Mouse (Mus musculus) cerebellum, postnatal 10 days (tissue): Measurements from ENCODE around the gene Cbfb.
A peak's percentile ranks its signal among the peaks of the same experiment; 100 is the strongest.

Experiments
- DNase-seq, 2 experiments: peaks; one replicate each; pipeline ENCODE4 v3.0.0; 2021; ENCODE audit warnings: mixed read lengths in 2 of 2

Gene Cbfb

DNA sequence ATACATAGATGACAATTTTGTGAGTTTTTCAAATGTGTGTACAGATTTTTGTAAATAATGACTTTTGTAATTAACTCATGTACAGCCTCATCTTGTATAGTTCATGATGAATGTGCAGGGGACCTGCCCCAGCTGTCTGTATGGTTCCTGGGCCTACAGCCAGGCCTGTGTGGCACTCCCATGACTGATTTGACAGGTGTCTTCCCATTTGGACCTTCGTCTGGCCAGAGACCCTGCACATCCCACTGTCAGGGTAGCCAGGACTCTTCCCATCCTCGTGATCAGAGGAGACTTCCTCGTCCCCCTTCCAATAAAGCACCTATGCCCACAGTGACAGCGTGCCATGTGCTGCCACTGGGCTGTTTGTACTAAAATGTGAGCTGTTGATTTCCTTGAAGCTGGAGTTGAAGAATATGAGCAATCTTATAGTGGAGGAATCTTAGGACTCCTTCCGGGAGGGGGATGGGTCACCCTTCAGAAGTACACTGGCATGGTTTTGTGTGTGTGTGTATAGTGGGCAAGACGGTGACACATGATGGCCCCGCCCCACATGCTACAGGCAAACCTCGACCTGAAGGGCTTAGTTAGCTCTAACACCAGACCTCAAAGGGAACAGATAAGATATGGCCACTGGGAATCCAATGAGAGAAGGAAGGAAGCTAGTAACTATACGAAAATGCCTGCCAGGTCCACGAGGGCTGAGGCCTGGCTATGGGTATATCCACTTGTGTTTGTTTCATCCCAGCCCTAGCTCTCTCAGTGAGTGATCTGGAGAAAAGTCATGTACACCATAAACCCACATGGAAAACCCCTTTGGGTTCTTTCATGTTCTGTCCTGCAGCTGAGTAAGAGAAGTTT, 82.4 kb downstream of the Cbfb start:
- no peak for DNase-seq

DNA sequence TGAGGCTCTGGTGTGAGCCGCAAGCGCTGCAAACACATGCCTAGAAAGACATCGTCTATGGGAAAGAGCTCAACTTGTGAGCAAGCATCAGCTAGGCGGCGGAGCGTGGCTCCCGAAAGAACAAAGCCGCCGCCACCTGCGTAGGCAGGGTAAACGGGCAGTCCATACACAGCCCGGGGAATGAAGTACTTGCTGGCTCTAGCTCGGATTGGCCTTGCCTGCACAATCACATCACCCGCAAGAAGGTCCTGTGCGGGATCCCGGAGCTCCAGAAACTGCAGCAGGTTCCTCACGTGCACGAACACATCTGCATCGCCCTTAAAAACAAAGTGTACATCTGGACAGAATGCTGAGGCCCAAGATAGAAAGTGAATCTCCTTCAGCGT, 83.3 kb downstream of the Cbfb start:
- peak in 1 of 2 experiments; percentile 39 for DNase-seq

DNA sequence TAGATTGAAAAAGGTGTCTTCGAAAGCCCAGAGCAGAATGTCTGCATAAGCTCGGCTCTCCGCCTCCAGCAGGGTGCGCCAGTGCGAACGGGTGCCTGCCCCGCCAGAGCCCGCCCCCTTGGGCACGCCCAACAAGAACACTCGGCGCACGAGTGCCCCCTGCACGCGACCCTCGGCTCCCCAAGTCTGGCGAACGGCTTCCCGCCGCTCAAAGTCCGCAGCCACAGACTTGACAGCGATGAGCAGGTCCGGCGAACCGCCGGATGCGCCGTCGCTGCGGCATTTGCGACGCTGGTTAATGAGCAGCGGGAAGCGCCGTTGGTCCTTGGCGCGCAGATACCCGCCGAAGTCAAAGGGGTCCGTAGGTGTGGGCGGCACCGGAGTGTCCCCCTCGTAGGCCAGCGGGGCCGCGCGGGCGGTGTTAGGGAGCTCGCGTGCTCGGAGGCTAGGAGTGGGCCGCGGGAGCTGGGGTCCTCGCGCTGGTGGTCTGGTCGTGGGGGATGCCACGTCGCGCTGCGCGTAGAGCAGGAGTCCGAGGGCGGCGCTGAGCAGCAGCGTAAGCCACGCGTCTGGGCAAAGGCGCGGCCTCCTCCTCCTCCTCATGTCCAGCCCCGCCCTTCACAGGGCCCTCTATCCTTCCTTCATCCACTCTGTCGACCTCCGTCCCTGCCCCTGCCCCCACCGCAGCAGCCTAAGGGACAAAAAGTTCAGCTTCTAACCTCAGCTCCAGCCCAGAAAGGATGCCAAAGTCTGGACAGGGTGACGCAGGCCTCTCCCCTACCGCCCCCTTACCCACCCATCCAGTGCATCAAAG, 83.9 kb downstream of the Cbfb start:
- DNase-seq = peak; percentile 96 to 97

DNA sequence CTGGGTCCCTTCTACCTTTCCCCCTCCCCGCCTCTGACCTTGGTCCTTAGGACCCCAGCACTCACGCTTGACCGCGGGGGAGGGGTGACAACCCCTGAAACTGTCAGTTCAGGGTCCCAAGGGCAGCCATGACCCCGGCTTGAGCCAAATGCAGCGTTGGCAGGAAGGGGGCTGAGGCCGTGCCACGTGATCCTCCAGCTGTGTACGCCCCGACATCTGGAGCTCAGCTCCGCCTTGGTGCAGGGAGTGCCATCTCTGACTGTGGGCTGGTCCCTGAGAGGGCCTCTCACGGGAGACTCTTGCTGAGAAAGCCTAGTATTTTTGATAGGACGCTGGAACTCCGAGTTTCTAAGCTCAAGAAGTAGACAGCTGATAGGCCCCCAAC, 84.5 kb downstream of the Cbfb start, which contains the start of gene B3gnt9:
B3gnt9 (minus strand) TSS at position 188 of the 385 bp plus-strand sequence.
- DNase-seq = peak in 1 of 2 experiments; percentile 51

DNA sequence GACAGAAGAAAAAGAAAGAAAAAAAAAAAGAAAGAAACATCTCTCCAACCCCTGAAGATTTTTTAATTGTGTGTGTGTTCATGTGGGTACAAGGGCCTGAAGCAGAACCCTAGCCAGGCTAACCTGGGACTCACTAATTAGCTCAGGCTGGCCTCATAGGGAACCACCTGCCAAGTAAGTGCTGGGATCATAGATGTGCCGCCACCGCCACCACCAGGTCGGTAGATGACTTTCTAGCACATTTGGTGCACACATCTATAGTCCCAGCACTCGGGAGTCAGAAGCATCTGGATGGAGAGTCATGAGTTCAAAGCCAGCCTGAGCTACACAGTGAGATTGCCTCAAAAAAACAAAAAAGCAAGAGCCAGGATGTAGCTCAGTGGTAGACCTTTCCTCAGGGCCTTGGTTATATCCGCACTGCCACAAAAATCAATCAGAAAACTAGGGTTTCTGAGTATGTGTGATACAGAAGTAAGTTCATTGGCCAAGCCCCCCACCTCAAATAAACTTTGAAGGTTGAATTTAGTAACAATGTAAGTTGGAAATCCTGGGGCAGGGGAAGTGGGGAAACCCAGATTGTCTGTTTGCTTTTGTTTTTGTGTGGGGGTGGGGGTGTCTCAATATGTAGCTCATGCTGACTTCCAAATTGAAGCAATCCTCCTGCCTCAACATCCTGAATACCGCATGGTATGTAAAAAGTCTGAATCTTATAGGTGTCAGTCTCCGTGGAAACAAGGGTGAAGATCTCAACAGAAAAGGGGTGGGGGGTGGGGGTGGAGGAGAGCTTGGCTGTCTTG, 87.0 kb downstream of the Cbfb start:
- no peak for DNase-seq

DNA sequence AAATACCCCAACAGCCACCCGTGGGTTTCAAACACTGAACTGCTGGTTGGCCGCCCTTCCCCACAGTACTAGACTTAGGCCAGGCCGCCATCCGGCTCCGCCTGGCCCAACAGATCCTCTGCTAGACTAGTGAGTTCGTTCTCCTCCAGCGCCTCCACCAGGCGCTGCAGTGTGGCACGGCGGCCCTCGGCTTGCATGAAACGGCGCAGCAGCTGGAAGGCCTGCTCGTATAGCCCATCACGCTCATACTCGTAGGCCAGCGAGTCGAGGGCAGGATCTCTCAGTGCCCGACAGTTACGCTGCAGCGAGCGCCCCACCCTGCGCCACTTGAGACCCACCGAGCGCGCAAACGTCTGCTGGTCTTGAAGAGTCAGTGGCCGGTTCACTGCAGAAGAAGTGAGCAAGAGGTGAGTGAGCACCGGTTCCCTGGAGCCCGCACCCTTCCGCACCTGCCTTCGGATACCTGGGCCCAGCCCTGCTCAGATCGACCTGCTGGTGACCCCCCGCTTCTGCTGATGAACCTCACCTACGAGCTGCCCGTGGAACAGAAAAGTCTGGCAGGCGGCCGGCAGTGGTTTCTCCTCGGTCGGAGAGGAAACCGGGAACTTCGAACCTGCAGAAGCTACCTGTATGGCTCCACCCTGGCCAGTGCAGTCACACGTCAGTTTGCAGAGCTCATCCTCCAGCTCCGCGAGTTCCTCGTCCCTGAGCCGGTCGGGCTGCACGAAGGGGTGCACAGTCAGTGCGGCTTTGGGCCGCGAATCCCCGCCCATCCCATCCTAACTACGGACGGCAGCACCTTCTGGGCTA, 88.6 kb downstream of the Cbfb start:
- DNase-seq = peak; percentile 54 to 58

DNA sequence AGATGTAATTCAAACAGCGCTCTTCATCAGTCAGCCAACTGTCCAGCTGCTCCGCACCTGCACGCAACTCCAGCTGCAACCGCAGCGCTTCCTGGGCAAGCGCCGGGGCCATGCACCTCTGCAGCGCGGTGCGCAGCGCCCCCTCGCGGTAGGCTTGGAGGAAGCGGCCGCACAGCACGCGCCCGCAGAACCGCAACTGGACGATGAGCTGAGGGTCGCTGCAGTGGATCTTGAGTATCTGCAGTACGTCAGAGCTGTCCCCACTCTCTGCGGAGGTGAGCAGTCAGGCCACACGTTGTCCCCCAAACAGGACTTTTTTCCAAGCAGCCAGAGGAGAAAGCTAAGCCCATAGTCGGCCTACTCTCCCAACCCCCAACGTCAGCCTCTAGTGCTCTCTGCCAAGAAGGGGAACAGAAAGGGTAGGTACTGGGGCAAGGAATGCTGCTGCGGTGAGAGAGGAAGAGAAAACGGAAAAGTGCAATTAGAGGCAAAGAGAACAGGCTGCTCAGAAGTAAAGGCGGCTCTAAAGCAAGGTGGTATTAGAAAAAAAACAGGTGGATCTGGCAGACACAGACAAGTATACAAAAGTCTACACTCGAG, 89.3 kb downstream of the Cbfb start:
- peak; percentile 86 to 90 for DNase-seq

DNA sequence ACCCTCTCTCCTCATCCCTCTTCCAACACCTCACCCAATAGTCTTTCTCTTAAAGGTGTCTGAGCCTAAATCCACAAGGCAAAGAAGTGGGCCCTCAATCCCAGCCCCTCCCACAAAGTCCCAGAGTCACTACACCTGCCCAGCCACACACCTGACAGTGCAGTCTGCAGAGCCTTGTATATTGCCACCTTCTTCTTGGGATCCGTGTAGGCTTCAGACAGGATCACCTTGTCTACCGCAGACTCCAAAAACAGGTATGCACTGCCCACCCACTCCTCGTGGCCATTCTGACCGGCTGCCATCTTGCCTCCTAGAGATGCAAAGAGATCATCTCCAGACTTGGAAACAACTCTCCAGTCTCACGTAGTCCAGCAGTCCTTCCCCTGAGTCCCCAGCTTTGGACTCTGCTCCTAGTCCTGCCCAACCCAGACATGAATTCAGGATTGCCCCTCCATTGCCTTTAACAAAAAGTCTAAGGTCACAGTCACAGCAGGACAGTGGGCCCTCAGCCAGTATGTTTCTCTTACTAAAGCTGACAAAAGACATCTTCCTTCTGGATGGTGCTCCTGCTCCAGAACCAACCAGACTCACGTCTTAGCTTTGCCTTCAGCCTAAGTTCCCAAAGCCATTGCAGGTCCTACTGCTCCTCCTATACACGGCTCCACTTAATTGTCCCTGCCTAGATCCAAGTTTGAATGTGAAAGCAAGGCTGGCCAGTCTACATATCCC, 90.1 kb downstream of the Cbfb start:
- DNase-seq = no peak

DNA sequence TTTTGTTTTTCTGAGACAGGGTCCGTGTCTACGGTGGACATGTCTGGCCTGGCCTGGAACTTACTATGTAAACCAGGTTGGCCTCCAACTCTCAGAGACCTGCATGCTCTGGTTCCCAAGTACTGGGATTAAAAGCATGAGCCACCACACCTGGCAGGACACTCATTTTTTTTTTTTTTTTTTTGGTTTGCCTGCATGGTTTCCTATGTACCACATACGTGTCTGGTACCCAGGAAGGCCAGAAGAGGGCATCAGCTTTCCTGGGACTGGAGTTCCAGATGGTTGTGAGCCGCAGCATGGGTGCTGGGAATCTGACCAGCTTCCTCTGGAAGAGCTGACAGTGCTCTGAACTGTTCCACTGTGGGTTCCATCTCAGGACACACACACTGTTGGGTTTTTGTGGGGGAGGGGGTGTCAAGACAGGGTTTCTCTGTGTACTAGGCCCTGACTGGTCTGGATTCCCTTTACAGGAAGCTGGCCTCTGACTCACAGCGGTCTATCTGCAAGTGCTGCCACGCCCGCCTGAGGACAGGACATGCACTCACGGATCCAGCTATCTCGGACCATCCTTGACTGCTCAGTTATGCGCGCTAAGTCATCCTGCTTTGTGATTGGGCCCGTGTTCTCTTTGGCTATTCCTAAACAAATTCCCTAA, 91.0 kb downstream of the Cbfb start:
- DNase-seq = no peak

DNA sequence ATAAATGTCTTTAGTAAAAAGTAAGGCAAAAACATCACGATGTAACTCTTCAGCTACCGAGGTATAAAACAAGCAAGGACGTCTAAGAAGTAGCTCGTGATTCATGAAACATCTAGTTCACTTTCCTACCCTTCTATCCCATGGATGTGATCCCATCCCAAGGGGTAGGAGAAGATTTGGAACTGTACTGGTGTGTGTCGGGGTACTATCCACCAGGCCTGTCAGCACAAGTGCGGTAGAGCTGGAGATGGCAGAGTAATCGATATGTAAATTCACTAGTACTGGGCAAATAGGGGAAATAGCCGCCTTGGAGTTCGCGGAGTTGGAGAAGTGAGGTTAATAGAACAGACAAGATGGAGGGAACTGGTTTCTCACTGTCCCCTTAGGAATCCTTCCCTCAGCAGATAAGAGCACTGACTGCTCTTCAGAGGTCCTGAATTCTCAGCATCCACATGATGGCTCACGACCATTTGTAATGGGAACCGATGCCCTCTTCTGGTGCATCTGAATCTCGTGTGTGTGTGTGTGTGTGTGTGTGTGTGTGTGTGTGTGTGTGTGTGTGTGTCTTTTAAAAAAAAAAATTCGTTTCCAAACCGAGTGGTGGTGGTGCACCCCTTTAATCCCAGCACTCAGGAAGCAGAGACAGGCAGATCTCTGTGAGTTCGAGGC, 92.9 kb downstream of the Cbfb start:
- no peak for DNase-seq

DNA sequence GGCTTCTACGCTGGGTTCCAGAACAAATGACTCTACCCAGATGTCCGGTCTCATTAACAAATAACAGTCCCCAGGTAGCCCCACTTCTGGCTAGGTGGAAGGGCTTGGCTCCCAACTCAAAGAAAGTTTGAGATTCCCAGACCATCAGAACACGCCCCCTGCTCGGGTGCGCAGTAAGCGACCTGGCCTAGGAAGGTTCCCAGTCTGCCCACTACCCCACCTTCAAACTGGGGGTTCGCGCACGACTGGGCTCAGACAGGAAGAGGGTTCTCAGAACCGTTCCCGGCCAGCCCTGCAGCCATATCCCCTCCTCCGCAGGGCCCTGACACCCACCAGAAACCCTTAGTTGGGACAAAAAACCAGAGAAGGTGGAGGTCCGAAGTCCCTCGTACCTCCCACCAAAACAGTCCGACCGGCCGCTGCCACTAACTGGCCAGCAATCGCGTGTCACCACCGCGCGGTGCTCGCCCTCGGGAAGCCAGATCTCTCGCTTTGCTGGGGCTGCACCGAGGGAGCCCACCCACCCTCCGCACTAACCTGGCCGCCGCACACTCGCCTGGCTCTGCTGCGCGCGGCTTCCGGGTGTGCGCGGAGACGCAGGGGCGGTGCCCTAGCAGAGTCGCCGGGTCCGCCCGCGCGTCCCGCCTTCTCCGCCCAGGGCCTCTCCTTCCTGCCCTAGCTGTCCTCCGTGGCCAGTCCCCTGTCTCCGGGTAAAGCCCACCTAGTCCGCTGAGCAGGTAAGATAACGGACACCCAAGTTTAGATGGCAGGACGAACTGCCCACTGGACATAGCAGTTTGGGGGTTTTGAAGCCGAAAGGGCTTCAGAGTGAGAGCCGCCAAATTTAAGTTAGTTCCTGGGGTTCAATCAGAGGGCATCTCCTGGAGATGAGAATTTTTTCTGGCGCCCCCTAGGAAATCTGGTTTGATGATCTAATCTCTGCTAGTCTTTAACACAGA, 93.8 kb downstream of the Cbfb start, which contains the start of the genes Tradd and Fbxl8:
Tradd (minus strand) TSS at position 586 of the 959 bp plus-strand sequence.
Fbxl8 (plus strand) TSS at position 625 of the 959 bp plus-strand sequence.
- peak; percentile 60 to 75 for DNase-seq

DNA sequence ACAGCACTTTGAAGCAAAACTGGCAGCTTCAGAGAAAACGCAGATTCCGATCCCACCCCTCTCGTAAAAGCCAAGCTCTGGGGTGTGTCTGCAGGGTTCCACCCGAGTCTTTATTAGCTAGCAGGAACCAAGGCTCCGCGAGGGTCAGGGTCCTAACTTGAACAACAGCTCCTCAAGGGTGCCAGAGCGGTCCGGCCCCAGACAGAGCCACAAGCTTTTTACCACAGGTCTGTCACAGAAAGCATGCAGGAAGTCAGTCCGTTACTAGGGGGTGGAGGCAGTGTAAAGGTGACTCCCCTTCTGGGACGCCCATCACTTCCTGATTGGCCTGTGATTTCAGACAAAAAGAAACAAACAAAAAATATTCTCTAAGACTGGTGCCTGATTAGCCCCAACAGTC, 94.7 kb downstream of the Cbfb start:
- DNase-seq = no peak

DNA sequence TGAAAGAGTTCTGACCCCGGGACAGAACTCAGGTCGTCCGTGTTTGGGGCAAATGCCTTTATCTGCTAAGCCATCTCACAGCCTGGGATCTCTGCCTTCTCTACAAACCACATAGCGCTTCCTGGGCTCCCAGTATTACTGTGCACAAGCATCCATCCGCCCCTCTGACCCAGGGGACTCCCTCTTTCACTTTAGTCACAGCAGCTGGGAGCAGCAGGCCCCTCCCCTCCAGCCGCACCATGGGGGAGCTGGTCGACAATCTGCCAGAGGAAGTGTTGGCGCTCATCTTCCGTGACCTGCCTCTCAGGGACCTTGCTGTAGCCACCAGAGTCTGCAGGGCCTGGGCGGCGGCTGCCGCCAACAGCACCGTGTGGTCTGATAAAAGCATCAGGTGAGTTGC, 96.3 kb downstream of the Cbfb start:
- DNase-seq = peak in 1 of 2 experiments; percentile 34
